Mouse (Mus musculus) liver, embryonic 12.5 days (tissue): ENCODE data around the gene Cmas. TPM values are rescaled to one million over a fixed set of nuclear protein-coding genes. Genes with fewer than 3 reads are reported as not detected.

Experiments
- ATAC-seq: fragments of 200-750 bp; cut with Nextera tagmentation; 2 replicates; pipeline ENCODE4 v1.8.0; 2017; ENCODE audit warnings: moderate number of reproducible peaks, mild to moderate bottlenecking, moderate library complexity
- H3K27ac ChIP-seq: fragments of 300-500 bp; sonication (generic); 2 replicates; pipeline ENCODE4 v1.5.1; 2016; ENCODE audit warnings: mild to moderate bottlenecking
- H3K27me3 ChIP-seq: fragments of 300-500 bp; sonication (generic); replicated peaks from 2 replicates; pipeline ENCODE4 v1.6.1; 2016; ENCODE audit warnings: mild to moderate bottlenecking, moderate library complexity
- H3K36me3 ChIP-seq: fragments of 300-500 bp; sonication (generic); 2 replicates; pipeline ENCODE4 v1.6.1; 2016; ENCODE audit warnings: mild to moderate bottlenecking, moderate library complexity
- H3K4me1 ChIP-seq: fragments of 300-500 bp; sonication (generic); 2 replicates; pipeline ENCODE4 v1.6.1; 2016
- H3K4me2 ChIP-seq: fragments of 300-500 bp; sonication (generic); 2 replicates; pipeline ENCODE4 v1.6.1; 2016; ENCODE audit warnings: mild to moderate bottlenecking, moderate library complexity
- H3K4me3 ChIP-seq: fragments of 300-500 bp; sonication (generic); 2 replicates; pipeline ENCODE4 v1.5.1; 2016; ENCODE audit warnings: mild to moderate bottlenecking, moderate library complexity
- H3K9ac ChIP-seq: fragments of 300-500 bp; sonication (generic); 2 replicates; pipeline ENCODE4 v1.6.1; 2016; ENCODE audit warnings: mild to moderate bottlenecking, moderate library complexity
- H3K9me3 ChIP-seq: fragments of 300-500 bp; sonication (generic); replicated peaks from 2 replicates; pipeline ENCODE4 v1.6.1; 2016; ENCODE audit warnings: mild to moderate bottlenecking, moderate library complexity
- WGBS: fragments of 180-500 bp; shearing (Covaris S2); methylation state at CpG from one replicate; pipeline ENCODE4 v1.1.7; 2016; ENCODE audit not compliant: insufficient replicate concordance; 5-methylcytosine and 5-hydroxymethylcytosine counted together
- polyA plus RNA-seq: library from polyadenylated mRNA; unstranded; fragments of >200 nt; fragmentation: Nextera tagmentation; extraction: Ambion mirVana; gene quantifications from 2 replicates; pipeline ENCODE4 v1.2.1, GENCODE M21; 2016

Cmas gene
- polyA plus RNA-seq, 1 experiment from 2014 or later = 157 TPM

DNA sequence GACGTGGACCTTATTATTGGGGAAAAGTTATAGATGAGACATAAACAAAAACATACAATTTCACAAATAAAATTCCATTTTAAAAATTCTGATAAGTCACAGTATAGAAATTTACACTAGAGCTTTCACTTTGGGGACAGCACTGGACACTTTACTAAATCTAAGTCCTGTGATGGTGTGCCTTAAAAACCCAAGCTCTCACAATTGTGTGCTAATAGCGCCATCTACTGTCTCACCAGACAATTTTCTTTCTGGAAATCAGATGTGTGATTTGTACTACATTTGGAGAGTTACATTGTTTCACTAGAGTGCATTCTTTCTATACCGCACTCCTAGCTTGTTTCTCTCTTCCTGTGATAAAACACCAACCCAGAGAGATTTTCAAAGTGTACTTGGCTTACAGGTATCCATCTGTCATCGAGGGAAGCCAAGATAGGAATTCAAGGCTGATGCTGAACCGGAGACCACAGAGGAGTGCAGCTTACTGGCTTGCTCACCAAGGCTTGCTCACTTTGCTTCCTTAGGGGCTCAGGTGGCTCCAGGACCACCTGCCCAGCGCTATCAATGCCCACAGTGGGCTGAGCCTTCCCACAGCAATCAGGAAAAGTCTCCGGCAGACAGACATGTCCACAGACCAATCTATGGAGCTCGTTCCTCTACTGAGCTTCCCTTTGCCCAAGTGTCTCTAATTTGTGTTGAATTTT is 21.0 kb upstream of the Cmas start:
- no peak overlapping the region for H3K27ac ChIP-seq
- no peaks in the 10 kb centered on the region for H3K36me3 ChIP-seq
- H3K4me2 ChIP-seq = no peak overlapping the region
- no peaks in the 10 kb centered on the region for H3K9me3 ChIP-seq
- no peak overlapping the region for H3K9ac ChIP-seq
- no peaks in the 10 kb centered on the region for H3K4me1 ChIP-seq
- no peak overlapping the region for H3K4me3 ChIP-seq
- no peak for ATAC-seq
- no peaks in the 10 kb centered on the region for H3K27me3 ChIP-seq
- 42% methylated on average over 8 of the region's 8 CpGs for WGBS

DNA sequence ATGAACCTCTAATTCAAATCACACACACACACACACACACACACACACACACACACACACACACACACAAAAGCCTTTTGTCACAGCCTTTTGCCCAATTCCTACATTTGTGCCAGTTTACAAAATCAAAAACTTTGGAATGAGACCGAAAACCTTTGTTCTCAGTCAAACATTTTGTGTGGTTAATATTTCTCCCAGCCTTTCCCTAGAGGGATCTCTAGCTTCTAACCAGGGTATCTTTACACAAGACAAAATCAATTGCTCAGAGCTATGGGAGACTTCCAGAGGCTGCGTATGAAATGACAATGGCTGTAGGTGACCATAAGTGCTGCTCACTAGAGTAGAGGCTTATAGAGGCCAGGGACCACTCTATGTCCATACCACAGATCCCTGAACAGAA is 18.3 kb upstream of the Cmas start:
- 76% methylated on average over 2 of the region's 2 CpGs for WGBS
- no peak for ATAC-seq
- H3K36me3 ChIP-seq = no peaks in the 10 kb centered on the region
- H3K4me3 ChIP-seq = no peak overlapping the region
- H3K9ac ChIP-seq = no peak overlapping the region
- no peaks in the 10 kb centered on the region for H3K27me3 ChIP-seq
- H3K4me1 ChIP-seq = no peaks in the 10 kb centered on the region
- H3K4me2 ChIP-seq = no peak overlapping the region
- H3K9me3 ChIP-seq = no peaks in the 10 kb centered on the region
- no peak overlapping the region for H3K27ac ChIP-seq

DNA sequence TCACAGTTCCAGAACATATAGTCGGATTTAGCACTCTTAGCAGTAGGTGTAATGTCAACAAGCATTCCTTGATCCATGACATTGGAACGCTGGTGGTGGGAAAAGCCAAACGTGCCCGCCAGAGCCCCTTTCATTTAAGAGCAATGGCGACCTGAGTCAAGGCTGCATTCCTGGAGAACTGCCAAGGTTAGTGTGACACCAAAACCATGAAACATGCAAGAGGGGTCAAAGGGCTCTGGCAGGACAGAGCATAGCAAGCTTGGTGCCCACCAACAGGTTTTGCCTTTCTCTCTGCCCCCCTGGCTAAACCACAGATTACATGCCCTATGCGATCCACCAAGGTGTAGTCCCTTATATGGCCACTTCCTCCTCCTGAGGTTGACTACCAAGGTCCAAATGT is 17.8 kb upstream of the Cmas start:
- ATAC-seq = no peak
- no peak overlapping the region for H3K4me2 ChIP-seq
- H3K9ac ChIP-seq = no peak overlapping the region
- H3K36me3 ChIP-seq = no peaks in the 10 kb centered on the region
- H3K27ac ChIP-seq = no peak overlapping the region
- H3K4me3 ChIP-seq = no peak overlapping the region
- no peaks in the 10 kb centered on the region for H3K27me3 ChIP-seq
- H3K9me3 ChIP-seq = no peaks in the 10 kb centered on the region
- no peaks in the 10 kb centered on the region for H3K4me1 ChIP-seq
- 58% methylated on average over 6 of the region's 6 CpGs for WGBS

DNA sequence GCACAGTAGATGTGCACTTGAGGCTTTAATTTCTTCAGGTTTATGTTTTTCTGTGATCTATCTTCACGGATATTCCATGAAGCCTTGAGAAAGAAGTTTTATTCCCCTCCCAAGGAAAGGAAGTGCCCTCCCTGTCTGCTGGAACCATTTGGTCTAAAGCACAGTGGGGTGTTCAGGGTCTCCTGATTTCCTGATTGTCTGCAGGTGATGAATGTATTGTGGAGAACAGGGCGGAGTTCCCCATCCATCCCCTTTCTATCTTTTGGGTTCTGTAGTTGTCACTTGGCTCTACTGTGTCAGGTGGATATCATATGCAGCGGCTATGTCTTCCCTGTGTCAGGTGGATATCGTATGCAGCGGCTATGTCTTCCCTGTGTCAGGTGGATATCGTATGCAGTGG is 14.7 kb upstream of the Cmas start:
- no peaks in the 10 kb centered on the region for H3K36me3 ChIP-seq
- no peak overlapping the region for H3K4me3 ChIP-seq
- 75% methylated on average over 6 of the region's 6 CpGs for WGBS
- H3K27me3 ChIP-seq = no peaks in the 10 kb centered on the region
- H3K27ac ChIP-seq = no peak overlapping the region
- H3K4me2 ChIP-seq = no peak overlapping the region
- 0 out of 2 replicates have a peak, but pooled peaks cover 3% of the 10 kb centered on the region for H3K9me3 ChIP-seq
- no peaks in the 10 kb centered on the region for H3K4me1 ChIP-seq
- no peak for ATAC-seq
- H3K9ac ChIP-seq = no peak overlapping the region

DNA sequence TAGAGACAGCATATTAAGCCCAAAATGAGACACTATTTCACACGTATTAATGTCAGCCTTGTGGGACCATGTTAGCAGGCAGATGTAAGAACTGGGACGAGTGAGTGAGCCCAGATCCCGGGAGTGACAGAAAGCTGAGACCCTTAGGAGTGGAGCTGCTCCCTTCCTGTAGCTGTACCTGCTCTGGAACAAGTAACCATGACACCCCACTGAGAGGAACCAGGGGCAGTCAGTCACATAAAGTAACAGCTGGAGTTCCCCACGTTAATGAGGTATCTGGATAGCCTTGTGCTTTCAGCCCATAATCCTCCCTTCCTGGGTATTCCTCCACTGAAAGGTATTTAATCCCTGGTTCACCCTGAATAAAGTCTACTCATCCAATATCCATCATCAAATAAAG is 13.3 kb upstream of the Cmas start:
- Histone ChIP-seq H3K4me1 (peaks cover 7% of the 10 kb centered on the region), H3K4me2 (no peak overlapping the region), H3K27ac (no peak overlapping the region), H3K9ac (no peak overlapping the region), H3K4me3 (no peak overlapping the region), H3K36me3 (no peaks in the 10 kb centered on the region), H3K27me3 (no peaks in the 10 kb centered on the region), H3K9me3 (0 out of 2 replicates have a peak, but pooled peaks cover 3% of the 10 kb centered on the region)
- ATAC-seq = no peak
- WGBS = 65% methylated on average over 4 of the region's 4 CpGs

DNA sequence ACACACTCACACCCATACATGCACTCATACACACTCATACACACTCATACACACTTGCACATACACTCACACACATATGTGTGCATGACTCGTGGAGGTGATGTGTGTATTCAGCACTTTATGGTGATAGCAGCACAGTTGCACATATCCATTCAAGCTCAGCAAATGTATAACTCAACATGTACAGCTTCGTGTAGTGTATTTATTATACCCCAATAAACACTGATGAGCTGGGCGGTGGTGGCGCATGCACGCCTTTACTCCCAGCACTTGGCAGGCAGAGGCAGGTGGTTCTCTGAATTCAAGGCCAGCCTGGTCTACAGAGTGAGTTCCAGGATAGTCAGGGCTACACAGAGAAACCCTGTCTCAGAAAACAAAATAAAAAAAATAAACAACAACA is 11.0 kb upstream of the Cmas start:
- 85% methylated on average over 5 of the region's 5 CpGs for WGBS
- no peak overlapping the region for H3K4me2 ChIP-seq
- H3K9ac ChIP-seq = no peak overlapping the region
- ATAC-seq = peak; percentile 44; the same call in 1 of the 2 replicates
- no peak overlapping the region for H3K4me3 ChIP-seq
- no peaks in the 10 kb centered on the region for H3K27me3 ChIP-seq
- no peaks in the 10 kb centered on the region for H3K36me3 ChIP-seq
- H3K4me1 ChIP-seq = peaks cover 12% of the 10 kb centered on the region
- H3K27ac ChIP-seq = no peak overlapping the region
- 0 out of 2 replicates have a peak, but pooled peaks cover 3% of the 10 kb centered on the region for H3K9me3 ChIP-seq

DNA sequence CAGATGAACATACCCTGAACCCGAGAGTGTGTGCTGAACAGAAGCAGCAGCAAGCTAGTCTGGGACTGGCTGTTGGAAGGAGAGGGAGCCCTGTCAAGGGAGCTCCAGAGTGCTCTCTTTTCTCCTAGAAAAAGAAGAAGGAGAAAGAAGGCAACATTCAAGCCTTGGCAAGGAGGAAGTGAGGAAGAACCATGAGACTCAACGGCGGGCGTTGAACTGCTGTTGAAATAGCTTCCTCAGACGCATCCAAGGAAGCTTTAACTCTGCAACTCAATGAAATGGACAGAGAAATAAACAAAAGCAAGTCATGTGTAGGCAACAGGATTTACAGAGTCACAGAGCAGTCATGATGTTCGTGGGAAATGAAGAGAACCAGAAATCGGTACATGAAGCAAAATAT is 9.7 kb upstream of the Cmas start:
- WGBS = 43% methylated on average over 7 of the region's 7 CpGs
- Histone ChIP-seq H3K27ac (no peak overlapping the region; the same call in 1 of the 2 replicates), H3K9me3 (0 out of 2 replicates have a peak, but pooled peaks cover 3% of the 10 kb centered on the region), H3K27me3 (no peaks in the 10 kb centered on the region), H3K4me2 (no peak overlapping the region), H3K4me1 (peaks cover 12% of the 10 kb centered on the region), H3K4me3 (no peak overlapping the region), H3K9ac (no peak overlapping the region), H3K36me3 (no peaks in the 10 kb centered on the region)
- ATAC-seq = no peak

DNA sequence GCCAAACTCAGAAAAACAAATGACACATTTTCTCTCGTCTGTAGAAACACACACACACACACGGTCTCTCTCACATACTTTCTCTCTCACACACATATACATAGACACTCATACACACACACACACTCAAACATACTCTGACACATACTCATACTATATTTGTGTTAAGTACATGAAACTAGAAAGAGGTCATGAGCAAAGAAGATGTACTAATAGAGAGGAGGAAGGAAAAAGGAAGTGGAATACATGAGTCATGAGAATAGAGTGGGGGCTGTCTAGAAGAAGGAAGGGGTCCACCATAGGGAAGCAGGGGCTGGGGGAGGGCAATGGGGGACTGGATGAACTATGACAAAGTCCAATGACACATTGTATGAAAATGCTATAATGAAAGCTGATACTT is 9.3 kb upstream of the Cmas start:
- Histone ChIP-seq H3K4me1 (peaks cover 13% of the 10 kb centered on the region), H3K4me2 (no peak overlapping the region), H3K9ac (no peak overlapping the region), H3K9me3 (0 out of 2 replicates have a peak, but pooled peaks cover 3% of the 10 kb centered on the region), H3K36me3 (no peaks in the 10 kb centered on the region), H3K4me3 (no peak overlapping the region), H3K27me3 (no peaks in the 10 kb centered on the region), H3K27ac (no peak overlapping the region)
- WGBS = 49% methylated on average over 2 of the region's 2 CpGs
- no peak for ATAC-seq

DNA sequence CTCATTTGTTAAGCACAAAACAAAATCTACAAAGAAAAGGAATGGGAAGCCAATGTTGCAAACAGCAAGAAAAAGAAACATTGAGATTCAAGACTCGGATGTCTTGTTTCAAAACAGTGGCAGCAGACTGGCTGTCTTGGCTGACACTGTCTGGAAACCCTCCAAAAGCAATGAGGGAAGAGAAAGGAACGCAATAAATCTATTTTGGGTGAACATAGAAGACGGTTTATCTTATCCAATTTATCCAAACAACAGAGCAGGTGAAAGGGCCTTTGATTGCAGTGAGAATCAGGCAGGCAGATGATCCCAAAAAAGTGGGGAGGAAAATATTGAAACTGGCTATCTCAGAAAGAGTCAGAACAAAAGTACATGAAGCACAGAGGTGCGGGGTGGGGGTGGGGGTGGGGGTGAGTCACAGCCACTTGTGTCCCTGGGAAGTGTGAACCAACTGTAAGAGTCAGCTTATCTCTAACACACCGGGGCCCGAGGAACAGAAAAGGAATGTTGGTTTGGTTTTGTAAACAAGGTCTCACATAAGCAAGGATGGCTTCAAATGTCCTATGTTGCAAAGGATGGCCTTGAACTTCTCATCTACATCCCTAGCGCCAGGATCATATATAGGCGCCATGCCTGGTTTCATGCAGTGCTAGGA is 8.3 kb upstream of the Cmas start:
- Histone ChIP-seq H3K4me1 (peaks cover 24% of the 10 kb centered on the region), H3K9me3 (0 out of 2 replicates have a peak, but pooled peaks cover 3% of the 10 kb centered on the region), H3K4me2 (no peak overlapping the region), H3K4me3 (no peak overlapping the region), H3K36me3 (no peaks in the 10 kb centered on the region), H3K9ac (no peak overlapping the region), H3K27ac (no peak overlapping the region), H3K27me3 (no peaks in the 10 kb centered on the region)
- ATAC-seq = no peak
- 32% methylated on average over 8 of the region's 8 CpGs for WGBS

DNA sequence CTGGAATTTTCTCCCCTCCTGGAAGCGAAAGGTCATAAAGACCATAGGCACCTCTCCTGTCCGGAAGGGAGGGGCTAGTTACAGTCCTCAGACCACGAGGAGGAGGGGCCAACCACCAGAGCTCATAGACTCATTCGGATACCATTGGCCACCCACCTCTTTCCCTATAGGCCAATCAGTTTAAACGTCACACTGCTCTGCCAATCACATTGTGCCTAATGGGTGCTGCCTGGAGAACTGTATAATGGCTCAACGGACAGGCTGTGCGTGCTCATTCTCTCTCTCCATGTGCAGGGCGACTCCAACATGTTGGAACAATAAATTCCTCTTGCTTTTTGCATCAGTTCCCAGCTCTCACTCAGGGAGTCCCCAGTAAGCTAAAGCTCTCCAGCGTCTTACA is 5.1 kb upstream of the Cmas start:
- H3K27ac ChIP-seq = no peak overlapping the region
- H3K4me2 ChIP-seq = no peak overlapping the region
- no peaks in the 10 kb centered on the region for H3K9me3 ChIP-seq
- no peak overlapping the region for H3K4me3 ChIP-seq
- H3K9ac ChIP-seq = no peak overlapping the region
- H3K27me3 ChIP-seq = 0 out of 2 replicates have a peak, but pooled peaks cover 6% of the 10 kb centered on the region
- peaks cover 41% of the 10 kb centered on the region for H3K4me1 ChIP-seq
- peak; percentile 25; the same call in 1 of the 2 replicates for ATAC-seq
- WGBS = 59% methylated on average over 9 of the region's 9 CpGs
- no peaks in the 10 kb centered on the region for H3K36me3 ChIP-seq

DNA sequence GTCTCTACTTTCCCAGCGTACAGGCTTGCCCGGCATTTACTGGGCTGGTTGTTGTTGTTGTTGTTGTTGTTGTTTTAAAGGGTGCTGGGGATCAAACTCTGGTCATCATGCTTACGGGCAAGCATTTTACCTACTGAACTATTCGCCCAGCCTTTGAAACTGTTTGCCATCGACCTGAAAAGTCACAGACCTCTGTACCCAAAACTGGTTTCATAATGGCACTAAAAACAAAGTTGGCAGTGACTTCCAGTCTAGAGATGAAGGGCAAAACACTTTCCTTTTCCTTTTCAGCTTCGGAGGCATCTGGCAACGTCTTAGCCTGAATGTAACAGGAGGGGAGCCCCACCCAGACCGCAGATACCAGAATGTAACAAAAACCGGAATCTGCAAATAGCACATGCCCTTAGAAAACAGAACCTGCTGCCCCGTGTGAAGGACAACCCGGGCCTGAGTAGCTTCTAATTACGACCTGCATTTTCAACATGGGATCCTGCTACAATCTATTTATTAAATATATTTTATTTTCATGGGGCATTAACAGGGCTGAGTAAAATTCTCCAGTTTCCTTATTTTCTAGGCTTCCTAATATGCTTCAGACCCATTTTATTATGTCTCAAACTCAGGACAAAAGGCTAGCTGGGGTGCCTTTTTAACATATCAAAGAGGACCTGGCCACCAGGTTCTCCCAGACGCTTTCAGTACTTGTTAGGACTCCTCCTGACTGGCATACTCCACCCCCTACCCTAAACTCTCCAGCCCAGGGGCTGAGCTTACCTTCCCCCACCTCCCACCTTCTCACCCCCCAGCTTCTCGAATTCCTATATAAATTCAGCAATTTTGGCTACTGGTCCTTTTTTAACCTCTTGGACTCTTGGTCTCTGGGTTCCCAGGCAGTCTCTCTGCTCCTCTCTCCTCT is 3.9 kb upstream of the Cmas start:
- Histone ChIP-seq H3K36me3 (no peaks in the 10 kb centered on the region), H3K4me1 (peaks cover 37% of the 10 kb centered on the region), H3K27ac (no peak overlapping the region; the same call in 1 of the 2 replicates), H3K4me2 (peak overlapping the region; percentile 23), H3K27me3 (0 out of 2 replicates have a peak, but pooled peaks cover 6% of the 10 kb centered on the region), H3K9ac (0 out of 2 replicates have a peak overlapping the region, but pooled peaks have one; percentile 14), H3K9me3 (no peaks in the 10 kb centered on the region), H3K4me3 (no peak overlapping the region)
- ATAC-seq = no peak
- 31% methylated on average over 14 of the region's 14 CpGs for WGBS
